Mouse (Mus musculus) ES-E14 (cell line): Measurements from ENCODE around the gene 4930558K02Rik.

Experiments
- CHD2 ChIP-seq: IDR thresholded peaks from 2 replicates; pipeline ENCODE4 v1.6.1; 2014; ENCODE audit warnings: mild to moderate bottlenecking, low read depth, low read length, inconsistent platforms
- MAFK ChIP-seq: IDR thresholded peaks from 2 replicates; pipeline ENCODE4 v1.6.1; 2014; ENCODE audit warnings: mild to moderate bottlenecking, low read depth, low read length, inconsistent platforms; ENCODE audit not compliant: insufficient read depth
- ZNF384 ChIP-seq: IDR thresholded peaks from 2 replicates; pipeline ENCODE4 v1.6.1; 2012; ENCODE audit warnings: low read depth, low read length, inconsistent platforms

GRCm38 (mm10) chr1:162020303-162020731, 40.9 kb upstream of the 4930558K02Rik start:
- TF ChIP-seq ZNF384 (no peak), MAFK (no peak), CHD2 (no peak)
